Mouse (Mus musculus): Measurements from ENCODE around the gene Ppp1r12c.

GRCm38 (mm10) chr7:4473940-4474339, 27.5 kb downstream of the Ppp1r12c start:
- TF ChIP-seq POLR2A (IDR thresholded peaks at IDR 0.05; ENCODE audit: low read depth, low read length) (no peak), NRF1 (IDR thresholded peaks at IDR 0.05; ENCODE audit: low read depth, low read length) (no peak), JUND (conservative IDR thresholded peaks at IDR 0.05; ENCODE audit: low read depth, low read length) (no peak), CTCF (conservative IDR thresholded peaks at IDR 0.05 in 1 of 2, IDR thresholded peaks at IDR 0.05 in 1 of 2; ENCODE audit: low read depth in 2 of 2, low read length in 2 of 2) (no peak), HCFC1 (IDR thresholded peaks at IDR 0.05; ENCODE audit: low read depth, low read length) (no peak), KAT2A (IDR thresholded peaks at IDR 0.05; ENCODE audit: insufficient replicate concordance, low read length) (no peak), MYC (IDR thresholded peaks at IDR 0.05; ENCODE audit: low read depth, low read length) (no peak), CHD1 (IDR thresholded peaks at IDR 0.05; ENCODE audit: low read depth, low read length) (no peak)
